Mouse (Mus musculus) heart, adult 2 months (tissue): ENCODE measurements at regions not wholly inside any gene's neighbourhood (a gene's known extent, or its start where the extent isn't known, plus 50 kb on each side); places are given as distances from the start of the nearest gene placed in this dataset.
A peak's percentile ranks its signal among the peaks of the same experiment; 100 is the strongest.

Experiments
- DNase-seq, 2 experiments: peaks; one replicate each; pipeline ENCODE4 v3.0.0; 2021
- H3K27ac ChIP-seq: fragments of 200-600 bp; 2 replicates; pipeline ENCODE4 v1.8.1; 2022
- H3K27me3 ChIP-seq: fragments of 200-500 bp; 2 replicates; pipeline ENCODE4 v1.6.1; 2012; ENCODE audit warnings: mild to moderate bottlenecking, low read length, inconsistent platforms, mixed read lengths; ENCODE audit not compliant: control insufficient read depth, insufficient read depth
- H3K36me3 ChIP-seq: fragments of 200-500 bp; 2 replicates; pipeline ENCODE4 v1.6.1; 2012; ENCODE audit warnings: low read length, inconsistent platforms; ENCODE audit not compliant: control insufficient read depth, insufficient read depth
- H3K4me1 ChIP-seq: fragments of 200-500 bp; 2 replicates; pipeline ENCODE4 v1.6.1; 2011; ENCODE audit warnings: low read length; ENCODE audit not compliant: control insufficient read depth, insufficient read depth
- H3K4me3 ChIP-seq: fragments of 200-600 bp; 2 replicates; pipeline ENCODE4 v1.8.1; 2022
- H3K79me2 ChIP-seq: fragments of 200-500 bp; replicated peaks from 2 replicates; pipeline ENCODE4 v1.6.1; 2012; ENCODE audit warnings: mild to moderate bottlenecking, inconsistent platforms, low read length, moderate library complexity, mixed read lengths; ENCODE audit not compliant: control insufficient read depth, insufficient read depth
- H3K9ac ChIP-seq: fragments of 200-500 bp; 2 replicates; pipeline ENCODE4 v1.6.1; 2012; ENCODE audit warnings: low read depth, mild to moderate bottlenecking, control low read depth, inconsistent platforms, low read length, mixed read lengths
- CTCF ChIP-seq: fragments of 200-600 bp; IDR thresholded peaks from 2 replicates; pipeline ENCODE4 v1.8.1; 2022; ENCODE audit warnings: antibody characterized with exemption, mild to moderate bottlenecking, moderate library complexity
- EP300 ChIP-seq: fragments of 200-500 bp; IDR thresholded peaks from 2 replicates; pipeline ENCODE4 v1.6.1; 2011; ENCODE audit warnings: low read depth, low read length, control low read depth; ENCODE audit not compliant: insufficient read depth
- POLR2A ChIP-seq: fragments of 200-500 bp; IDR thresholded peaks from 2 replicates; pipeline ENCODE4 v1.6.1; 2011; ENCODE audit warnings: mild to moderate bottlenecking, low read depth, low read length, control low read depth; ENCODE audit not compliant: insufficient read depth
- WGBS: fragments of 180-500 bp; shearing (Covaris S2); methylation state at CpG from one replicate; pipeline ENCODE4 v1.1.7; 2018; 5-methylcytosine and 5-hydroxymethylcytosine counted together
- intact Hi-C: fragments of 180-260 bp; cut with DNase I; formaldehyde crosslinking; loops from one replicate; pipeline ENCODE4 v1.15.1; 2025

- WGBS: 35% methylated on average over 4 of the region's 4 CpGs
- intact Hi-C loops: loop anchor here (5.0 kb wide), 1 partner anchor 357 kb away; no protein-coding TSS in a partner anchor
- DNase-seq: peak in 1 of 2 experiments; percentile 11
Observed at GRCm38 (mm10) chr2:80855214-80855613, 238.2 kb downstream of the Nup35 start.

GRCm38 (mm10) chr2:80870046-80870445, 253.0 kb downstream of the Nup35 start:
- DNase-seq: no peak
- Histone ChIP-seq H3K4me3 (no peak overlapping the region), H3K27me3 (no peaks in the 10 kb centered on the region), H3K4me1 (no peaks in the 10 kb centered on the region), H3K36me3 (no peaks in the 10 kb centered on the region), H3K79me2 (no peaks in the 10 kb centered on the region), H3K9ac (no peak overlapping the region), H3K27ac (no peak overlapping the region)
- WGBS: 54% methylated on average over 8 of the region's 9 CpGs
- intact Hi-C loops: no loop called here
- TF ChIP-seq EP300 (no peak), POLR2A (no peak), CTCF (no peak)

More at GRCm38 (mm10) chr2:80855214-80855613, 238.2 kb downstream of the Nup35 start:
- H3K27ac ChIP-seq: no peak overlapping the region
- H3K79me2 ChIP-seq: no peaks in the 10 kb centered on the region
- no peaks in the 10 kb centered on the region for H3K36me3 ChIP-seq
- no peak for TF ChIP-seq POLR2A
- no peak overlapping the region for H3K9ac ChIP-seq
- H3K27me3 ChIP-seq: no peaks in the 10 kb centered on the region
- no peak overlapping the region for H3K4me3 ChIP-seq
- H3K4me1 ChIP-seq: no peaks in the 10 kb centered on the region; the same call in 1 of the 2 replicates

- DNase-seq: no peak
- Histone ChIP-seq H3K79me2 (no peaks in the 10 kb centered on the region), H3K27me3 (no peaks in the 10 kb centered on the region), H3K27ac (no peak overlapping the region), H3K4me3 (no peak overlapping the region), H3K36me3 (no peaks in the 10 kb centered on the region), H3K9ac (no peak overlapping the region), H3K4me1 (no peaks in the 10 kb centered on the region)
- WGBS: 78% methylated on average over 6 of the region's 6 CpGs
- intact Hi-C loops: no loop called here
- TF ChIP-seq CTCF: no peak
- TF ChIP-seq EP300: no peak
- no peak for TF ChIP-seq POLR2A
Observed at GRCm38 (mm10) chr2:80870458-80870857, 253.4 kb downstream of the Nup35 start.

GRCm38 (mm10) chr2:80871356-80871755, 254.3 kb downstream of the Nup35 start:
- no peaks in the 10 kb centered on the region for H3K27me3 ChIP-seq
- no peak for TF ChIP-seq CTCF
- no peak for TF ChIP-seq POLR2A
- no peak for TF ChIP-seq EP300
- no peak overlapping the region for H3K4me3 ChIP-seq
- WGBS: 82% methylated on average over 6 of the region's 6 CpGs
- H3K27ac ChIP-seq: no peak overlapping the region
- intact Hi-C loops: no loop called here
- H3K4me1 ChIP-seq: no peaks in the 10 kb centered on the region
- H3K9ac ChIP-seq: no peak overlapping the region
- no peak for DNase-seq
- H3K36me3 ChIP-seq: no peaks in the 10 kb centered on the region
- H3K79me2 ChIP-seq: no peaks in the 10 kb centered on the region

DNA sequence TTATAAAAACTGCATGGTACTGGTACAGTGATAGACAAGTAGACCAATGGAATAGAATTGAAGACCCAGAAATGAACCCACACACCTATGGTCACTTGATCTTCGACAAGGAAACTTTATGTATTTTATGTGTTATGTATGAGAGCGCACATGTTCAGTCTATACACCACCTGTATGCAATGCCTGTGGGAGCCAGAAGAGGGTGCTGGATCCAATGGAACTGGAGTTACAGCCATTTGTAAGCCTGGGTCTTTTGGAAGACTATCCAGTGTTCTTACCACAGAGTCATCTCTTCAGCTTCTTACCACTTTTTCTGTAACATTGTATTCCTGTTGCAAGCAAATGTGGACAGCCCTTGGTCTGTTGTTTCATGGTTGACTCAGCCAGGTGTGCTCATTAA, 261.4 kb downstream of the Nup35 start:
- H3K79me2 ChIP-seq: no peaks in the 10 kb centered on the region
- no peaks in the 10 kb centered on the region for H3K27me3 ChIP-seq
- no peak overlapping the region for H3K9ac ChIP-seq
- no peak overlapping the region for H3K4me3 ChIP-seq
- H3K27ac ChIP-seq: no peak overlapping the region
- H3K36me3 ChIP-seq: no peaks in the 10 kb centered on the region
- H3K4me1 ChIP-seq: no peaks in the 10 kb centered on the region
- 94% methylated on average over 2 of the region's 2 CpGs for WGBS
- TF ChIP-seq POLR2A (no peak), EP300 (no peak), CTCF (no peak)
- intact Hi-C loops: no loop called here
- DNase-seq: no peak

- WGBS: 79% methylated on average over 5 of the region's 5 CpGs
- no peak overlapping the region for H3K9ac ChIP-seq
- intact Hi-C loops: no loop called here
- H3K4me3 ChIP-seq: no peak overlapping the region
- no peaks in the 10 kb centered on the region for H3K79me2 ChIP-seq
- DNase-seq: no peak
- H3K27ac ChIP-seq: no peak overlapping the region
- H3K4me1 ChIP-seq: no peaks in the 10 kb centered on the region
- no peak for TF ChIP-seq POLR2A
- no peaks in the 10 kb centered on the region for H3K27me3 ChIP-seq
- H3K36me3 ChIP-seq: no peaks in the 10 kb centered on the region
Observed at GRCm38 (mm10) chr2:80884231-80884630, 267.2 kb downstream of the Nup35 start.

DNA sequence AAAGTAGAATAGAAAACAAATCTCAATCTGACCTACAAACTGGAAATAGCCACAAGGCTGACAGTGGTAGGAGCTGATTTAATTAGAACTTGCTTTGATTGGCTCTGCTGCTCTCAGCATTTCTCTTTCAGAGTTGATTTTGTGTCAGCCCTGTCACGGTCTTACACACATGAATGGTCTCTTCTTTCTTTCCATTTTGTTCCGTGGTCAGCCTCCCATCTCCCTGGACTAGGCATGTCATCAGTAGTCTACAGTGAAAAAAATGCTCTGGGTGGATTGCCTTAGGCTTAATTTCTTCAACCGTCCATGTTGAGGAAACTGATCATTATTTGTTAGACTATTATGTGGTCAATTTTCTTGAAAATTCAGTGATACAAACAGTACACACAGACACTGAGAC, 285.0 kb downstream of the Nup35 start:
- no peak for DNase-seq
- Histone ChIP-seq H3K4me1 (no peaks in the 10 kb centered on the region), H3K4me3 (no peak overlapping the region), H3K9ac (no peak overlapping the region), H3K36me3 (no peaks in the 10 kb centered on the region), H3K79me2 (no peaks in the 10 kb centered on the region), H3K27me3 (no peaks in the 10 kb centered on the region), H3K27ac (no peak overlapping the region)
- intact Hi-C loops: no loop called here
- TF ChIP-seq POLR2A: no peak
- TF ChIP-seq EP300: no peak
- TF ChIP-seq CTCF: no peak
- WGBS: 86% methylated on average over 3 of the region's 3 CpGs
